8 mouse cellular contexts compared by ENCODE assay signal in genomic region chr2:18675681-18676456, GRCm38 (mm10). TPM values are rescaled to one million over a fixed set of nuclear protein-coding genes. Genes with fewer than 3 reads are reported as not detected.
A peak's percentile ranks its signal among the peaks of the same experiment; 100 is the strongest.
DNase-seq lines count a peak whose midpoint lies in the region; ATAC-seq and TF ChIP-seq lines count a peak whose summit lies in the region.

No protein-coding gene starts in this region.

- no peaks in the 10 kb centered on the region for H3K27me3 ChIP-seq in C2C12 (ENCODE audit: control insufficient read depth, insufficient read depth, insufficient read length)
- H3K27me3 ChIP-seq in forebrain, embryonic 12.5 days, result peaks cover 26% of the 10 kb centered on the region
- peaks cover 57% of the 10 kb centered on the region for H3K27me3 ChIP-seq in liver, embryonic 16.5 days (ENCODE audit: control insufficient read depth, insufficient read depth, low read depth, low read length)

- ATAC-seq in forebrain, embryonic 12.5 days (ENCODE audit: low FRiP score), result no peak
- ATAC-seq in liver, embryonic 16.5 days (ENCODE audit: low read depth), result no peak

- no peaks in the 10 kb centered on the region for H3K9me3 ChIP-seq in forebrain, embryonic 12.5 days
- no peaks in the 10 kb centered on the region for H3K9me3 ChIP-seq in liver, embryonic 16.5 days (replicated peaks; ENCODE audit: control insufficient read depth, low read length)

- H3ac ChIP-seq in C2C12 (ENCODE audit: control insufficient read depth, insufficient read length, low read depth), result peak overlapping the region; percentile 62

- peak overlapping the region; percentile 97 for H3K27ac ChIP-seq in gastrocnemius, adult 2 months
- H3K27ac ChIP-seq in forebrain, embryonic 12.5 days, result peak overlapping the region; percentile 98
- H3K27ac ChIP-seq in liver, embryonic 16.5 days (ENCODE audit: low read length), result peak overlapping the region; percentile 44

- TF ChIP-seq CTCF in gastrocnemius, adult 2 months (IDR thresholded peaks at IDR 0.05), result no peak
- no peak for TF ChIP-seq CTCF in C2C12 (IDR thresholded peaks at IDR 0.05; ENCODE audit: control insufficient read depth, insufficient read depth, insufficient read length)

- peak overlapping the region; percentile 96 for H3K9ac ChIP-seq in forebrain, embryonic 12.5 days
- H3K9ac ChIP-seq in liver, embryonic 16.5 days (ENCODE audit: low read depth, low read length), result peak overlapping the region; percentile 71

- 3% methylated on average over 37 of the region's 42 CpGs for WGBS in forebrain, embryonic 12.5 days
- 16% methylated on average over 42 of the region's 42 CpGs for WGBS in liver, embryonic 16.5 days (ENCODE audit: insufficient replicate concordance)

- H3K4me1 ChIP-seq in forebrain, embryonic 12.5 days, result peaks cover 41% of the 10 kb centered on the region
- peaks cover 8% of the 10 kb centered on the region for H3K4me1 ChIP-seq in liver, embryonic 16.5 days (ENCODE audit: control insufficient read depth, low read depth, low read length)

- intact Hi-C loops in gastrocnemius, adult 2 months (cut with DNase I), result loop anchor here (5.0 to 10.0 kb wide), 4 partner anchors 91 to 621 kb away; partner anchors contain the start of genes Dnajc1 and Mllt10

- H3K4me2 ChIP-seq in forebrain, embryonic 12.5 days, result peak overlapping the region; percentile 88
- H3K4me2 ChIP-seq in liver, embryonic 16.5 days (ENCODE audit: low read depth, low read length), result peak overlapping the region; percentile 81

- DNase-seq in gastrocnemius, adult 2 months, result no peak
- DNase-seq in gastrocnemius, adult 8-10 months (ENCODE audit: low spot score in 2 of 2), result no peak
- no peak for DNase-seq in urinary bladder, postnatal 10 days (ENCODE audit: low spot score)
- no peak for DNase-seq in spleen, postnatal 14 days (ENCODE audit: low spot score in 2 of 2)
- no peak for DNase-seq in testis, postnatal 10 days (ENCODE audit: low spot score)

- H3K36me3 ChIP-seq in C2C12 (ENCODE audit: control insufficient read depth, insufficient read depth), result peaks cover 7% of the 10 kb centered on the region
- no peaks in the 10 kb centered on the region for H3K36me3 ChIP-seq in forebrain, embryonic 12.5 days (replicated peaks)
- no peaks in the 10 kb centered on the region for H3K36me3 ChIP-seq in liver, embryonic 16.5 days (ENCODE audit: control insufficient read depth, insufficient read depth)

- peak overlapping the region; percentile 94 for H3K4me3 ChIP-seq in gastrocnemius, adult 2 months
- peak overlapping the region; percentile 74 for H3K4me3 ChIP-seq in C2C12 (ENCODE audit: insufficient read depth, poor library complexity, severe bottlenecking)
- peak overlapping the region; percentile 85 for H3K4me3 ChIP-seq in forebrain, embryonic 12.5 days (replicated peaks)
- peak overlapping the region; percentile 72 for H3K4me3 ChIP-seq in liver, embryonic 16.5 days (ENCODE audit: low read depth, low read length)

- H3K79me3 ChIP-seq in C2C12 (ENCODE audit: low read depth), result peaks cover 41% of the 10 kb centered on the region

- peaks cover 58% of the 10 kb centered on the region for H3K79me2 ChIP-seq in C2C12 (ENCODE audit: control insufficient read depth, insufficient read depth)

TF ChIP-seq in C2C12, 6 proteins besides CTCF, POLR2A, EP300 and RAD21:
- TF ChIP-seq CEBPB (IDR thresholded peaks at IDR 0.05; ENCODE audit: low read depth) (no peak), MYOD1 (IDR thresholded peaks at IDR 0.05; ENCODE audit: control insufficient read depth, insufficient read length, low read depth) (no peak), MAX (IDR thresholded peaks at IDR 0.05) (no peak), MYOG (IDR thresholded peaks at IDR 0.05; ENCODE audit: control insufficient read depth, extremely low read depth, insufficient read length) (no peak), USF1 (IDR thresholded peaks at IDR 0.05; ENCODE audit: low read depth) (no peak), FOSL1 (IDR thresholded peaks at IDR 0.05; ENCODE audit: insufficient read depth, low read length, poor library complexity, severe bottlenecking) (no peak)

RNA-seq across cellular contexts. Expression of gene Bmi1, which starts 0.9 kb away (rescaled TPM):
- total RNA-seq in gastrocnemius, adult 2 months (2021), result 10 to 100 TPM; 48.2 to 53.5 TPM
- total RNA-seq in gastrocnemius, adult 8-10 months (2022), result 10 to 100 TPM; 60.4 to 80.9 (median 68.8) TPM
- polyA plus RNA-seq in C2C12 (2012; fragmentation: generic; extraction: Trizol), result 22.3 TPM
- 42.0 and 43.9 TPM in 2 replicates for polyA plus RNA-seq in forebrain, embryonic 12.5 days (2016; fragmentation: Nextera tagmentation; extraction: Ambion mirVana)
- polyA plus RNA-seq in liver, embryonic 16.5 days (2015; fragmentation: Nextera tagmentation; extraction: Ambion mirVana), result 3.4 and 4.1 TPM in 2 replicates

RNA-seq across cellular contexts. Expression of gene Commd3, which starts 3.7 kb away (rescaled TPM):
- 100 to 1,000 TPM in 1 of 2 experiments, 10 to 100 TPM in 1; 83.3 to 100 TPM for total RNA-seq in gastrocnemius, adult 2 months (2021)
- 100 to 1,000 TPM in 1 of 4 experiments, 10 to 100 TPM in 3; 93.3 to 100 (median 94.8) TPM for total RNA-seq in gastrocnemius, adult 8-10 months (2022)
- polyA plus RNA-seq in C2C12 (2012; fragmentation: generic; extraction: Trizol), result 141 TPM
- 156 and 162 TPM in 2 replicates for polyA plus RNA-seq in forebrain, embryonic 12.5 days (2016; fragmentation: Nextera tagmentation; extraction: Ambion mirVana)
- 80.2 and 90.3 TPM in 2 replicates for polyA plus RNA-seq in liver, embryonic 16.5 days (2015; fragmentation: Nextera tagmentation; extraction: Ambion mirVana)

RNA-seq across cellular contexts. Expression of gene Spag6, which starts 18.0 kb away (rescaled TPM):
- total RNA-seq in gastrocnemius, adult 2 months (2021), result 1 to 10 TPM; 1.2 to 1.5 TPM
- total RNA-seq in gastrocnemius, adult 8-10 months (2022), result 1 to 10 TPM in 3 of 4 experiments, under 1 TPM in 1; 0.85 to 1.6 (median 1.2) TPM
- polyA plus RNA-seq in C2C12 (2012; fragmentation: generic; extraction: Trizol), result 0.14 TPM
- polyA plus RNA-seq in forebrain, embryonic 12.5 days (2016; fragmentation: Nextera tagmentation; extraction: Ambion mirVana), result 0.18 and 0.50 TPM in 2 replicates
- not detected in 2 replicates for polyA plus RNA-seq in liver, embryonic 16.5 days (2015; fragmentation: Nextera tagmentation; extraction: Ambion mirVana)

Comparison
In these comparisons a context has a peak if more than half of its experiments do, and no peak if none do; other contexts are left out.
1. H3K27ac ChIP-seq: peak in every context shown above with its lines; median percentile 98 in forebrain, embryonic 12.5 days; 97 in gastrocnemius, adult 2 months; 44 in liver, embryonic 16.5 days.